Mouse (Mus musculus): ENCODE measurements at regions not wholly inside any gene's neighbourhood (a gene's known extent, or its start where the extent isn't known, plus 50 kb on each side); places are given as distances from the start of the nearest gene placed in this dataset.

DNA sequence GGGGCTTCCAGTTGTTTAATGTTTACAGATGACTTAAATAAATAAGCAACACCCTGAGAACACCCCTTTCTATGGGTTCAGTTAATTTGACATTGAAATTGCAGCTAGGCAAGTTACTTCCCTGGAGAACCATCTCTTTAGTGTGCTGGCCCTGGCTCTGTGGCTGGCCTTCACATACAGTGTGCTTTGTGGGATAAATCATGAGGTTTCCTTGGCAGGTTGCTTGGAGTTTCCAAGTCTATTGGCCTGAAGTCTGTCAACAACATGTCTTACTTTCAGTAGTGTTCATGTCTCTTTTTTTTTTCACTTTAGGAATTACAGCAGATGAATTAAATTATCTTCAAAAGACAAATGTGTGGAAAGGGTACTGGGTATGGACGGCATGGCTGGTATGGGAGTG is 359.2 kb upstream of the Dph6 start:
- H3K9me3 ChIP-seq (ENCODE audit: control insufficient read depth, low read length), result no peaks in the 10 kb centered on the region
- WGBS, result 83% methylated on average over 1 of the region's 1 CpGs
- no peaks in the 10 kb centered on the region for H3K27me3 ChIP-seq (replicated peaks; ENCODE audit: control insufficient read depth, insufficient read depth, low read length)

DNA sequence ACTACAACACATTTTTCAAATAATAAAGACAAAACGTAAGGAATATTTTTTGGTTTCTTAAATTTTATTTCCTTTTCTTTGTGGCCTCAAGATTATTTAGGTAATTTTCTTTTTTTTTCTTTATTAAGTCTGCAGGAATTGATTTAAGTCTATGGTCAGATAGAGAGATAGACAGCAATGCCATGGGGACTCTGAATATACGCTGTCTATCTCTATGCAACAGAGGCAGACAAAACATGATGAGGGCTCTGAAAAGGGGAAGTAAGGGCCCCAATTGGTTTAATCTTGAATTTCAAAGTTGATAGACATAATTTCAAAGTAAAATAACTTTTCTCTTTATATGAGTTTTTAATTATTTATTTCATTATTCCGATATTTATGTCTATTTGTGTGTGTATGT is 372.0 kb upstream of the Dph6 start:
- Histone ChIP-seq H3K36me3 (ENCODE audit: control insufficient read depth, insufficient read depth, low read length) (no peaks in the 10 kb centered on the region), H3K27ac (ENCODE audit: low read length) (no peak overlapping the region), H3K4me3 (ENCODE audit: low read length) (no peak overlapping the region), H3K9me3 (ENCODE audit: control insufficient read depth, low read length) (no peaks in the 10 kb centered on the region), H3K27me3 (replicated peaks; ENCODE audit: control insufficient read depth, insufficient read depth, low read length) (no peaks in the 10 kb centered on the region), H3K4me2 (ENCODE audit: low read depth, low read length) (no peak overlapping the region), H3K4me1 (ENCODE audit: control insufficient read depth, insufficient read depth, low read length) (no peaks in the 10 kb centered on the region), H3K9ac (ENCODE audit: low read depth, low read length) (no peak overlapping the region)
- ATAC-seq, result no peak
- 91% methylated on average over 3 of the region's 3 CpGs for WGBS

More for the DNA sequence above, 359.2 kb upstream of the Dph6 start:
- no peak overlapping the region for H3K4me2 ChIP-seq (ENCODE audit: low read depth, low read length)
- ATAC-seq, result no peak
- no peaks in the 10 kb centered on the region for H3K36me3 ChIP-seq (ENCODE audit: control insufficient read depth, insufficient read depth, low read length)
- no peak overlapping the region for H3K4me3 ChIP-seq (ENCODE audit: low read length)
- no peak overlapping the region for H3K27ac ChIP-seq (ENCODE audit: low read length)
- H3K9ac ChIP-seq (ENCODE audit: low read depth, low read length), result no peak overlapping the region
- no peaks in the 10 kb centered on the region for H3K4me1 ChIP-seq (ENCODE audit: control insufficient read depth, insufficient read depth, low read length)

- H3K27me3 ChIP-seq (replicated peaks; ENCODE audit: control insufficient read depth, insufficient read depth, low read length), result no peaks in the 10 kb centered on the region
- H3K27ac ChIP-seq (ENCODE audit: low read length), result no peak overlapping the region
- H3K4me1 ChIP-seq (ENCODE audit: control insufficient read depth, insufficient read depth, low read length), result no peaks in the 10 kb centered on the region
- no peaks in the 10 kb centered on the region for H3K36me3 ChIP-seq (ENCODE audit: control insufficient read depth, insufficient read depth, low read length)
- 60% methylated on average over 2 of the region's 2 CpGs for WGBS
- H3K4me2 ChIP-seq (ENCODE audit: low read depth, low read length), result no peak overlapping the region
- ATAC-seq, result no peak
- H3K9me3 ChIP-seq (ENCODE audit: control insufficient read depth, low read length), result no peaks in the 10 kb centered on the region
- H3K4me3 ChIP-seq (ENCODE audit: low read length), result no peak overlapping the region
- H3K9ac ChIP-seq (ENCODE audit: low read depth, low read length), result no peak overlapping the region
Observed at GRCm38 (mm10) chr2:115031134-115031533, 376.4 kb upstream of the Dph6 start.

- WGBS, result 70% methylated on average over 3 of the region's 3 CpGs
- Histone ChIP-seq H3K4me1 (ENCODE audit: control insufficient read depth, insufficient read depth, low read length) (no peaks in the 10 kb centered on the region), H3K9me3 (ENCODE audit: control insufficient read depth, low read length) (no peaks in the 10 kb centered on the region), H3K36me3 (ENCODE audit: control insufficient read depth, insufficient read depth, low read length) (no peaks in the 10 kb centered on the region), H3K9ac (ENCODE audit: low read depth, low read length) (no peak overlapping the region), H3K27ac (ENCODE audit: low read length) (no peak overlapping the region), H3K4me2 (ENCODE audit: low read depth, low read length) (no peak overlapping the region), H3K4me3 (ENCODE audit: low read length) (no peak overlapping the region), H3K27me3 (replicated peaks; ENCODE audit: control insufficient read depth, insufficient read depth, low read length) (no peaks in the 10 kb centered on the region)
- no peak for ATAC-seq
Observed at GRCm38 (mm10) chr2:115036205-115036604, 381.4 kb upstream of the Dph6 start.

GRCm38 (mm10) chr2:115042299-115042785 is 387.6 kb upstream of the Dph6 start:
- no peak overlapping the region for H3K4me3 ChIP-seq (ENCODE audit: low read length)
- WGBS, result 71% methylated on average over 7 of the region's 7 CpGs
- H3K36me3 ChIP-seq (ENCODE audit: control insufficient read depth, insufficient read depth, low read length), result no peaks in the 10 kb centered on the region
- ATAC-seq, result no peak
- H3K9me3 ChIP-seq (ENCODE audit: control insufficient read depth, low read length), result no peaks in the 10 kb centered on the region
- no peak overlapping the region for H3K4me2 ChIP-seq (ENCODE audit: low read depth, low read length)
- H3K27me3 ChIP-seq (replicated peaks; ENCODE audit: control insufficient read depth, insufficient read depth, low read length), result no peaks in the 10 kb centered on the region
- H3K4me1 ChIP-seq (ENCODE audit: control insufficient read depth, insufficient read depth, low read length), result no peaks in the 10 kb centered on the region
- no peak overlapping the region for H3K9ac ChIP-seq (ENCODE audit: low read depth, low read length)
- no peak overlapping the region for H3K27ac ChIP-seq (ENCODE audit: low read length)

- Histone ChIP-seq H3K27me3 (replicated peaks; ENCODE audit: control insufficient read depth, insufficient read depth, low read length) (no peaks in the 10 kb centered on the region), H3K9me3 (ENCODE audit: control insufficient read depth, low read length) (no peaks in the 10 kb centered on the region), H3K4me2 (ENCODE audit: low read depth, low read length) (no peak overlapping the region), H3K27ac (ENCODE audit: low read length) (no peak overlapping the region), H3K36me3 (ENCODE audit: control insufficient read depth, insufficient read depth, low read length) (no peaks in the 10 kb centered on the region), H3K9ac (ENCODE audit: low read depth, low read length) (no peak overlapping the region), H3K4me1 (ENCODE audit: control insufficient read depth, insufficient read depth, low read length) (no peaks in the 10 kb centered on the region), H3K4me3 (ENCODE audit: low read length) (no peak overlapping the region)
- no peak for ATAC-seq
- 65% methylated on average over 4 of the region's 4 CpGs for WGBS
Observed at GRCm38 (mm10) chr2:115056327-115057070, 401.7 kb upstream of the Dph6 start.

- Histone ChIP-seq H3K27me3 (replicated peaks; ENCODE audit: control insufficient read depth, insufficient read depth, low read length) (no peaks in the 10 kb centered on the region), H3K4me2 (ENCODE audit: low read depth, low read length) (no peak overlapping the region), H3K27ac (ENCODE audit: low read length) (no peak overlapping the region), H3K9me3 (ENCODE audit: control insufficient read depth, low read length) (no peaks in the 10 kb centered on the region), H3K9ac (ENCODE audit: low read depth, low read length) (no peak overlapping the region), H3K36me3 (ENCODE audit: control insufficient read depth, insufficient read depth, low read length) (no peaks in the 10 kb centered on the region), H3K4me3 (ENCODE audit: low read length) (no peak overlapping the region), H3K4me1 (ENCODE audit: control insufficient read depth, insufficient read depth, low read length) (no peaks in the 10 kb centered on the region)
- WGBS, result 63% methylated on average over 2 of the region's 2 CpGs
- ATAC-seq, result no peak
Observed at GRCm38 (mm10) chr2:115057200-115057599, 402.4 kb upstream of the Dph6 start.

GRCm38 (mm10) chr2:115067489-115068163 is 412.9 kb upstream of the Dph6 start:
- Histone ChIP-seq H3K4me1 (ENCODE audit: control insufficient read depth, insufficient read depth, low read length) (no peaks in the 10 kb centered on the region), H3K4me3 (ENCODE audit: low read length) (no peak overlapping the region), H3K27ac (ENCODE audit: low read length) (no peak overlapping the region), H3K27me3 (replicated peaks; ENCODE audit: control insufficient read depth, insufficient read depth, low read length) (no peaks in the 10 kb centered on the region), H3K4me2 (ENCODE audit: low read depth, low read length) (no peak overlapping the region), H3K9me3 (ENCODE audit: control insufficient read depth, low read length) (no peaks in the 10 kb centered on the region), H3K9ac (ENCODE audit: low read depth, low read length) (no peak overlapping the region), H3K36me3 (ENCODE audit: control insufficient read depth, insufficient read depth, low read length) (no peaks in the 10 kb centered on the region)
- ATAC-seq, result no peak
- 42% methylated on average over 8 of the region's 8 CpGs for WGBS

DNA sequence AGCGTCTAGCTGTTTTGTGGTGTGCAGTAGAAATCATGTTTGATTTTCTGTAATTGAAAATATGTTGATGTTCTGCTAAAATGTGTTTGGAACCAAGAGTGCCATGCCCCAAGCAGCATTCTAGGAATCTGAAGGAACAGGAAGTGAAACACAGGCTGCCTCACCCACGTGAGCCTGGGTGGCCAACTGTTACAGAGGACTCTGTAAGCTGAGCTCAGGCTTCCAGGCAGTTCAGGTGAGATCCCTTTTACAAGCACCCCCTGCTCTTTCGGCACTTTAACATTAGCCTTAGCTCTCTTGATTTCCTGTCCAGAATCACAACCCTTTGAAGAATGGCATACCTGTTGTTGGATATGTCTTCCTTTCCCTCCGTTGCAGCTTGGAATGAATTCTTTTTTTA is 414.9 kb upstream of the Dph6 start:
- no peaks in the 10 kb centered on the region for H3K9me3 ChIP-seq (ENCODE audit: control insufficient read depth, low read length)
- 64% methylated on average over 4 of the region's 4 CpGs for WGBS
- no peak overlapping the region for H3K27ac ChIP-seq (ENCODE audit: low read length)
- no peaks in the 10 kb centered on the region for H3K4me1 ChIP-seq (ENCODE audit: control insufficient read depth, insufficient read depth, low read length)
- H3K27me3 ChIP-seq (replicated peaks; ENCODE audit: control insufficient read depth, insufficient read depth, low read length), result no peaks in the 10 kb centered on the region
- no peak for ATAC-seq
- H3K36me3 ChIP-seq (ENCODE audit: control insufficient read depth, insufficient read depth, low read length), result no peaks in the 10 kb centered on the region
- no peak overlapping the region for H3K9ac ChIP-seq (ENCODE audit: low read depth, low read length)
- H3K4me3 ChIP-seq (ENCODE audit: low read length), result no peak overlapping the region
- H3K4me2 ChIP-seq (ENCODE audit: low read depth, low read length), result no peak overlapping the region

Measured in intestine, embryonic 16.5 days (tissue).